Mouse (Mus musculus) megakaryocyte, embryonic 14.5 days (primary cell): ENCODE measurements around the gene Rab28.

Experiments
- FLI1 ChIP-seq: IDR thresholded peaks from 2 replicates; pipeline ENCODE4 v1.6.1; 2012; ENCODE audit warnings: low read length, inconsistent platforms, mixed read lengths
- GATA1 ChIP-seq: IDR thresholded peaks from 3 replicates; pipeline ENCODE4 v1.6.1; 2012; ENCODE audit warnings: mixed read lengths, low read length, inconsistent platforms, borderline replicate concordance

- TF ChIP-seq GATA1 (no peak), FLI1 (no peak)
Measured at GRCm38 (mm10) chr5:41737039-41737438, 29.1 kb upstream of the Rab28 start.
